Mouse (Mus musculus): ENCODE results near the gene Pradc1. TPM values are rescaled to one million over a fixed set of nuclear protein-coding genes. Genes with fewer than 3 reads are reported as not detected.

Pradc1 gene
- 13.8 TPM in 2 replicates for total RNA-seq (2015; ENCODE audit: low replicate concordance)
- total RNA-seq (2017; ENCODE audit: low replicate concordance): 5.7 and 8.1 TPM in 2 replicates

GRCm38 (mm10) chr6:85451664-85452410, at the start of gene Pradc1:
Gene Pradc1 (minus strand): TSS chr6:85451970.
- ATAC-seq (replicated peaks; ENCODE audit: low FRiP score, poor library complexity, severe bottlenecking): peak; percentile 58

GRCm38 (mm10) chr6:85500416-85500815, 48.6 kb upstream of the Pradc1 start:
- ATAC-seq (replicated peaks; ENCODE audit: low FRiP score, poor library complexity, severe bottlenecking): no peak

- ATAC-seq (replicated peaks; ENCODE audit: low FRiP score, poor library complexity, severe bottlenecking): no peak
Measured at GRCm38 (mm10) chr6:85498147-85498546, 46.4 kb upstream of the Pradc1 start.

GRCm38 (mm10) chr6:85496976-85497375, 45.2 kb upstream of the Pradc1 start:
- ATAC-seq (replicated peaks; ENCODE audit: low FRiP score, poor library complexity, severe bottlenecking): no peak

- ATAC-seq (replicated peaks; ENCODE audit: low FRiP score, poor library complexity, severe bottlenecking): no peak
Measured at GRCm38 (mm10) chr6:85491606-85492005, 39.8 kb upstream of the Pradc1 start.

- no peak for ATAC-seq (replicated peaks; ENCODE audit: low FRiP score, poor library complexity, severe bottlenecking)
Measured at GRCm38 (mm10) chr6:85490252-85490651, 38.5 kb upstream of the Pradc1 start.

- ATAC-seq (replicated peaks; ENCODE audit: low FRiP score, poor library complexity, severe bottlenecking): no peak
Measured at GRCm38 (mm10) chr6:85489717-85490116, 37.9 kb upstream of the Pradc1 start.

GRCm38 (mm10) chr6:85488510-85488909, 36.7 kb upstream of the Pradc1 start:
- ATAC-seq (replicated peaks; ENCODE audit: low FRiP score, poor library complexity, severe bottlenecking): no peak

- ATAC-seq (replicated peaks; ENCODE audit: low FRiP score, poor library complexity, severe bottlenecking): no peak
Measured at GRCm38 (mm10) chr6:85485738-85486137, 34.0 kb upstream of the Pradc1 start.

GRCm38 (mm10) chr6:85483843-85484721, 32.3 kb upstream of the Pradc1 start:
- no peak for ATAC-seq (replicated peaks; ENCODE audit: low FRiP score, poor library complexity, severe bottlenecking)

- ATAC-seq (replicated peaks; ENCODE audit: low FRiP score, poor library complexity, severe bottlenecking): no peak
Measured at GRCm38 (mm10) chr6:85480685-85481084, 28.9 kb upstream of the Pradc1 start.

GRCm38 (mm10) chr6:85479979-85480378, 28.2 kb upstream of the Pradc1 start:
- no peak for ATAC-seq (replicated peaks; ENCODE audit: low FRiP score, poor library complexity, severe bottlenecking)

GRCm38 (mm10) chr6:85478416-85478815, 26.6 kb upstream of the Pradc1 start:
- 0 out of 2 replicates have a peak, but pooled peaks have one; percentile 16 for ATAC-seq (replicated peaks; ENCODE audit: low FRiP score, poor library complexity, severe bottlenecking)

- peak; percentile 69 for ATAC-seq (replicated peaks; ENCODE audit: low FRiP score, poor library complexity, severe bottlenecking)
Measured at GRCm38 (mm10) chr6:85477366-85477917, 25.7 kb upstream of the Pradc1 start.

GRCm38 (mm10) chr6:85475581-85475980, 23.8 kb upstream of the Pradc1 start:
- no peak for ATAC-seq (replicated peaks; ENCODE audit: low FRiP score, poor library complexity, severe bottlenecking)

- ATAC-seq (replicated peaks; ENCODE audit: low FRiP score, poor library complexity, severe bottlenecking): no peak
Measured at GRCm38 (mm10) chr6:85472542-85472941, 20.8 kb upstream of the Pradc1 start.

- no peak for ATAC-seq (replicated peaks; ENCODE audit: low FRiP score, poor library complexity, severe bottlenecking)
Measured at GRCm38 (mm10) chr6:85471962-85472361, 20.2 kb upstream of the Pradc1 start.

- ATAC-seq (replicated peaks; ENCODE audit: low FRiP score, poor library complexity, severe bottlenecking): no peak
Measured at GRCm38 (mm10) chr6:85469660-85470430, 18.1 kb upstream of the Pradc1 start.

- ATAC-seq (replicated peaks; ENCODE audit: low FRiP score, poor library complexity, severe bottlenecking): no peak
Measured at GRCm38 (mm10) chr6:85465381-85465780, 13.6 kb upstream of the Pradc1 start.

- no peak for ATAC-seq (replicated peaks; ENCODE audit: low FRiP score, poor library complexity, severe bottlenecking)
Measured at GRCm38 (mm10) chr6:85459621-85460020, 7.9 kb upstream of the Pradc1 start.

Measured in erythroblast, adult 5-6 weeks (primary cell).